Mouse (Mus musculus) embryonic facial prominence, embryonic 13.5 days (tissue): ENCODE measurements around the gene Slk. TPM values are rescaled to one million over a fixed set of nuclear protein-coding genes. Genes with fewer than 3 reads are reported as not detected.

Source experiments
- ATAC-seq: fragments of 200-750 bp; cut with Nextera tagmentation; 2 replicates; pipeline ENCODE4 v1.8.0; 2017; ENCODE audit warnings: low read depth; ENCODE audit not compliant: insufficient number of reproducible peaks, insufficient read depth, low FRiP score, low TSS enrichment
- H3K27ac ChIP-seq: fragments of 300-500 bp; sonication (generic); 2 replicates; pipeline ENCODE4 v1.5.1; 2015; ENCODE audit warnings: moderate library complexity, mild to moderate bottlenecking, inconsistent platforms
- H3K27me3 ChIP-seq: fragments of 300-500 bp; sonication (generic); 2 replicates; pipeline ENCODE4 v1.6.1; 2015; ENCODE audit warnings: mild to moderate bottlenecking, inconsistent platforms
- H3K36me3 ChIP-seq: fragments of 300-500 bp; sonication (generic); 2 replicates; pipeline ENCODE4 v1.6.1; 2015; ENCODE audit warnings: mild to moderate bottlenecking, inconsistent platforms
- H3K4me1 ChIP-seq: fragments of 300-500 bp; sonication (generic); 2 replicates; pipeline ENCODE4 v1.6.1; 2015; ENCODE audit warnings: inconsistent platforms
- H3K4me2 ChIP-seq: fragments of 300-500 bp; sonication (generic); 2 replicates; pipeline ENCODE4 v1.6.1; 2015; ENCODE audit warnings: moderate library complexity, mild to moderate bottlenecking, inconsistent platforms
- H3K4me3 ChIP-seq: fragments of 300-500 bp; sonication (generic); 2 replicates; pipeline ENCODE4 v1.5.1; 2015; ENCODE audit warnings: mild to moderate bottlenecking, inconsistent platforms
- H3K9ac ChIP-seq: fragments of 300-500 bp; sonication (generic); 2 replicates; pipeline ENCODE4 v1.6.1; 2015; ENCODE audit warnings: mild to moderate bottlenecking, inconsistent platforms
- H3K9me3 ChIP-seq: fragments of 300-500 bp; sonication (generic); 2 replicates; pipeline ENCODE4 v1.6.1; 2016; ENCODE audit warnings: inconsistent platforms
- WGBS: fragments of 180-500 bp; shearing (Covaris S2); methylation state at CpG from one replicate; pipeline ENCODE4 v1.1.7; 2015; ENCODE audit warnings: mixed read lengths; 5-methylcytosine and 5-hydroxymethylcytosine counted together
- polyA plus RNA-seq: library from polyadenylated mRNA; unstranded; fragments of >200 nt; fragmentation: Nextera tagmentation; extraction: Ambion mirVana; gene quantifications from 2 replicates; pipeline ENCODE4 v1.2.1, GENCODE M21; 2015

Slk gene
- polyA plus RNA-seq, 1 experiment from 2014 or later = 12.9 TPM

- WGBS = 79% methylated on average over 11 of the region's 11 CpGs
- ATAC-seq = no peak
These were observed 75.4 kb downstream of the Slk start for GRCm38 (mm10) chr19:47654896-47655295.

DNA sequence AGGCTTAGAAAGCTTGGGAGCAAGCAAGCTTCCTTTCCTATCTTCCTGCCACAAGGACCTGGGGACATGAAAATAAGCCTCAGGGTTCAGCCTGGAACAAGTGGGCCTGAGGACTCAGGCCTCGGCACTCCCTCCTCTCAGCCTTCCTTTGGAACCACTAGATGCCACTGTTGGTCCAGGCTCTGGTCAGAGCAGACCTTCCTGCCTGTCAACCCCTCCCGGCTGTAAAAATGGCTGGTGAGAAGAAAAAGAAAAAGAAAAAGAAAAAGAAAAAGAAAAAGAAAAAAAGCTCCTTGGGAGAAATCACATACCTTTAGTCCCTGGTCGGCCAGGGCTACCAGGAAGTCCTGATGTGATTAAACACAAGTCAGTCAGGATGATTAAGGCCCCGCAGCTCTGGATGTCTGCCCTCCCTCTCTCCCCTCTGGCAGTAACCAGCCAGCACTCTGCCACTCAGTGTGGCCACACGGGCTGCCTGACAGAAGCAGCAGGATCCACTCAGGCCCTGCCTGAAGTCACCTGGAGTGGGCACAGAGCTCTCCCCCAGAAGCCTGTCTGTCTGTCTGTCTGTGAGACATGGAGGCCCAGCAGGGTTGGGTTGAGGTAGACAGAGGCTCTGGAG, 79.5 kb downstream of the Slk start:
- H3K27ac ChIP-seq = peak overlapping the region; percentile 73
- 6% methylated on average over 5 of the region's 5 CpGs for WGBS
- peaks cover 9% of the 10 kb centered on the region for H3K4me1 ChIP-seq
- H3K4me2 ChIP-seq = no peak overlapping the region
- H3K27me3 ChIP-seq = no peaks in the 10 kb centered on the region
- no peaks in the 10 kb centered on the region for H3K9me3 ChIP-seq
- H3K36me3 ChIP-seq = no peaks in the 10 kb centered on the region
- peak overlapping the region; percentile 61 for H3K9ac ChIP-seq
- H3K4me3 ChIP-seq = no peak overlapping the region
- ATAC-seq = peak; percentile 73; the same call in 1 of the 2 replicates

More at GRCm38 (mm10) chr19:47654896-47655295, 75.4 kb downstream of the Slk start:
- H3K36me3 ChIP-seq = no peaks in the 10 kb centered on the region
- H3K4me3 ChIP-seq = no peak overlapping the region
- H3K9me3 ChIP-seq = no peaks in the 10 kb centered on the region
- no peak overlapping the region for H3K9ac ChIP-seq
- H3K27ac ChIP-seq = no peak overlapping the region
- peaks cover 8% of the 10 kb centered on the region for H3K4me1 ChIP-seq
- no peaks in the 10 kb centered on the region for H3K27me3 ChIP-seq
- no peak overlapping the region for H3K4me2 ChIP-seq

- no peak for ATAC-seq
- H3K4me2 ChIP-seq = no peak overlapping the region
- no peaks in the 10 kb centered on the region for H3K27me3 ChIP-seq
- H3K4me1 ChIP-seq = peaks cover 9% of the 10 kb centered on the region
- H3K9me3 ChIP-seq = no peaks in the 10 kb centered on the region
- H3K36me3 ChIP-seq = no peaks in the 10 kb centered on the region
- H3K9ac ChIP-seq = peak overlapping the region; percentile 61; the same call in 1 of the 2 replicates
- H3K4me3 ChIP-seq = no peak overlapping the region
- WGBS = 83% methylated on average over 9 of the region's 9 CpGs
- peak overlapping the region; percentile 73; the same call in 1 of the 2 replicates for H3K27ac ChIP-seq
These were observed 80.4 kb downstream of the Slk start for GRCm38 (mm10) chr19:47659765-47660408.

DNA sequence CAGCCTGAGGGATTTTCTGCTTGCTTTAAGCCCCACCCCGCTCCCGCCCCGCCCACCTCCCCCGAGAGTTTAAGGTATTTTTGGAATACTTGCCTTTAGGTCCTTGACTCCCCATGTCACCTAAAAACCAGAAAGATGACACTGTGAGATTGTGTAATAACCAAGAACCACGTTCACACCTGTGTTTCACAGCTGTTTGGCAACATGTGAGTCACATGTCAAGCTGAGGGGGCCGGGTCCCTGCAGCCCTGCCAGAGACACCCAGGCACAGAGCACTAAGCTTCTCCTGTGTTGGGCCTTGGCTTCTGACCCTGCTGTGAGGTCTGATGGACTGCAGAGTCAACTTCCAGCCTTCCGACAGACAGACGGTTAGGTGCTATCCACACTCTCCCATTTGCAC, 88.1 kb downstream of the Slk start:
- Histone ChIP-seq H3K9me3 (no peaks in the 10 kb centered on the region), H3K27me3 (no peaks in the 10 kb centered on the region), H3K27ac (peak overlapping the region; percentile 16; the same call in 1 of the 2 replicates), H3K4me2 (no peak overlapping the region), H3K9ac (no peak overlapping the region), H3K36me3 (no peaks in the 10 kb centered on the region), H3K4me3 (no peak overlapping the region), H3K4me1 (peaks cover 14% of the 10 kb centered on the region)
- ATAC-seq = no peak
- 41% methylated on average over 8 of the region's 8 CpGs for WGBS

DNA sequence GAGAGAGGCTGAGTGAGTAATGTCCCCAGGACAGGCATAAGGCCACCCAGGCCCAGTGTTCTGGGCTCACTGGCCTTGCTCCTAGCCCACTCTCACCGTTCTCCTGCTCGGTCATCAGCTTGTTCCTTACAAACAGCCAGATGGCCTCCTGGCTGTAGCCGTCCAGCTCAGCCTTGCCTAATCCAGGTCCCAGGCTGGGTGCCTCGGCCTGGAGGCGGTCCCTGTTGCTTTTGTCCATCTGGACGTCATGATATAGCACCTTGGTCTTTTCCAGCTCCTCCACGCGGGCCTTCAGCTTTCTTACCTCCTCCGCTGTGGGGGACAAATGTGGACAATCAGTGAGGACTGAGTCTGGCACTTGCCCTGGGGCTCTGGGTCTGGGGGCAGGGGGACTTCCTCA, 88.9 kb downstream of the Slk start:
- peaks cover 14% of the 10 kb centered on the region for H3K4me1 ChIP-seq
- no peak overlapping the region for H3K9ac ChIP-seq
- no peak overlapping the region for H3K4me2 ChIP-seq
- no peak overlapping the region for H3K4me3 ChIP-seq
- no peaks in the 10 kb centered on the region for H3K9me3 ChIP-seq
- no peak overlapping the region for H3K27ac ChIP-seq
- no peaks in the 10 kb centered on the region for H3K27me3 ChIP-seq
- H3K36me3 ChIP-seq = no peaks in the 10 kb centered on the region
- 77% methylated on average over 9 of the region's 9 CpGs for WGBS
- no peak for ATAC-seq

DNA sequence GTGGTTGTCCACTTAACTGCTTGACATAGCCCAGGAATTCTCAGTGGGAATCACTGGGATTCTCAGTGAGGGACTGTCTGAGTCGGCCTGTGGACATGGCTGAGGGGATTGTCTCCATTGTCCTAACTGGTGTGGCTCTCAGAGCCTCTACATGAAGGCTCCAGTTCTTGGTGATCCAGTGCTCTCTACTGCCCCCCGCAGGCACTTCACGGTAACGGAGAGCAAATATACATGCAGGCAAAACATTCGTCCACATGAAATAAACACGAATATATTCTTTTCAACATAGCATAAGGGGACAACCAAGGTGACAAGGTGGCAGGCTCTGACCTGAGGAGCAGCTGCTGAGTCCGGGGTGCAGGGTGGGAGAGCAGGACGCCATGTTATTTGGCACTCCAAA, 94.9 kb downstream of the Slk start:
- no peaks in the 10 kb centered on the region for H3K36me3 ChIP-seq
- H3K4me2 ChIP-seq = no peak overlapping the region
- no peaks in the 10 kb centered on the region for H3K9me3 ChIP-seq
- no peaks in the 10 kb centered on the region for H3K27me3 ChIP-seq
- H3K4me3 ChIP-seq = no peak overlapping the region
- no peak for ATAC-seq
- no peak overlapping the region for H3K27ac ChIP-seq
- H3K4me1 ChIP-seq = peaks cover 14% of the 10 kb centered on the region
- 41% methylated on average over 8 of the region's 8 CpGs for WGBS
- H3K9ac ChIP-seq = no peak overlapping the region

DNA sequence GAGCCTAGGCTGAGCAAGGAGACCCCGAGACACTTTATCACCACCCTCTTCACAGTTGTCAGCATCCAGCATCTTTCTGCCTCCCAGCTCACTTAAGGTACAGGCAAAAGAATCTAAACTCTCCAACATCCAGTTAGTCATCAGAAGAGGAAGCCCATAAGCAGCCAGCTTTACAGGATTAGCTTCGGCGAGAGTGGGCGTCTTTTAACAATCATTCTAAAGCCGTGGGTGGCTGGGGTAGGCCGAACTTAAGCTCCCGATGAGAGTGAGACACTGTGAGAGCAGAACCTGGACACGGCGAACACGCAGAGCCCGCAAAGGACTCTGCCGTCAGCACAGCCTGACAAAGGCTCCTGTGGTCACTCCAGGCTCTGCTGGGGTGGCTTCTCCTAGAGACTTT, 99.2 kb downstream of the Slk start:
- H3K27ac ChIP-seq = no peak overlapping the region
- H3K4me1 ChIP-seq = peaks cover 14% of the 10 kb centered on the region
- ATAC-seq = no peak
- H3K9ac ChIP-seq = no peak overlapping the region
- WGBS = 74% methylated on average over 12 of the region's 12 CpGs
- no peaks in the 10 kb centered on the region for H3K27me3 ChIP-seq
- no peak overlapping the region for H3K4me3 ChIP-seq
- H3K36me3 ChIP-seq = no peaks in the 10 kb centered on the region
- H3K4me2 ChIP-seq = no peak overlapping the region
- H3K9me3 ChIP-seq = no peaks in the 10 kb centered on the region

DNA sequence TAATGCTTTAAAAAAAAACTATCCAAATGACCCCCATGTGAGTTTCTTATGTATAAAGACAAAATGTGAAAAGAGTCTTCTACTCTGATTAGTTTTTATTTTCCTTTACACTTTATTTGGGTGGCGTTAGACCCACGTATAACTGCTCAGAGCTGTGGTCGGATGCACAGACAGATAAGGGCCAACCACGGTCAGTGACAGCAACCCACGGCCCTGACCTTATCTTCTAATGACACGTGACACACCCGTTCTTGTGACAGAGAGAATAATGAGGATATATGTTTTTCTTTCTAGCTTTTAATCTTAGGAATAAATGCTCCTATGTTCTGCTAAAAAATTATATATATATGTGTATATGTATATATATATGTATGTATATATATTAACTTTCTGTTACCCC, 110.1 kb downstream of the Slk start:
- Histone ChIP-seq H3K4me1 (no peaks in the 10 kb centered on the region), H3K9ac (no peak overlapping the region), H3K27ac (no peak overlapping the region), H3K9me3 (no peaks in the 10 kb centered on the region), H3K27me3 (no peaks in the 10 kb centered on the region), H3K4me2 (0 out of 2 replicates have a peak overlapping the region, but pooled peaks have one; percentile 32), H3K4me3 (no peak overlapping the region), H3K36me3 (no peaks in the 10 kb centered on the region)
- 87% methylated on average over 7 of the region's 7 CpGs for WGBS
- ATAC-seq = no peak

DNA sequence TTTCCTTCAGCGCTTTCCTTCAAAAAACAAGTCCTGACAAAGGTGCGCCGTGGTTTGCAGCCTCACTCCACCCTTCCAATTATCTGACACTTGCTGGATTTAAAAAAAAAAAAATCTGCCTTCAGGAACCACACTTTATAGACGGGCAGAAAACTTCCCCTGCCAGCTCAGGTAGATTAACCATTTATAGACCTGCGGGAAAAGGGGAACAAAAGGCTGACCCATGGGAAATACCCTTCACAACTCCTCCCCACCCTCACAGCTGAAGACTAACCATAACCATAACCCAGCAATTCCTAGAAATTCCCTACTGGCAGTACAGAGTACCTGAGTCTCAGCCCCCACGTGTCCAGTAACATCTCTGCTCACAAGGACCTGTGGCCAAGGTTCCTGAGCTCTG, 112.5 kb downstream of the Slk start, which contains the start of gene Col17a1:
TSS of gene Col17a1 (minus strand) at position 101 of the 400 bp plus-strand sequence.
- 62% methylated on average over 6 of the region's 6 CpGs for WGBS
- peak within 1 kb of the TSS; percentile 43 for H3K4me2 ChIP-seq

More for the DNA sequence above, 112.5 kb downstream of the Slk start, which contains the start of gene Col17a1:
- Histone ChIP-seq H3K27ac (peak within 1 kb of the TSS; percentile 64), H3K36me3 (no peaks in the 10 kb centered on the region), H3K4me3 (peak within 1 kb of the TSS; percentile 30), H3K9me3 (no peaks in the 10 kb centered on the region), H3K4me1 (no peaks in the 10 kb centered on the region), H3K27me3 (no peaks in the 10 kb centered on the region), H3K9ac (peak within 1 kb of the TSS; percentile 57)
- ATAC-seq = no peak

Other genes with a start within 250 kb of the Slk start
- gene Sh3pxd2a, start 115.3 kb upstream of the Slk start, polyA plus RNA-seq = 9.4 and 10.0 TPM in 2 replicates
- gene Stn1, start 42.2 kb upstream of the Slk start, polyA plus RNA-seq = 58.2 and 59.5 TPM in 2 replicates
- 22.9 and 26.3 TPM in 2 replicates for gene Col17a1, start 112.4 kb downstream of the Slk start, polyA plus RNA-seq
- gene Sfr1, start 152.0 kb downstream of the Slk start, polyA plus RNA-seq = 283 and 318 TPM in 2 replicates